In genomic region chr9:41190745-41191482, GRCm38 (mm10) we compare ENCODE assay signal across 8 mouse cellular contexts. TPM values are rescaled to one million over a fixed set of nuclear protein-coding genes. Genes with fewer than 3 reads are reported as not detected.
DNase-seq lines count a peak whose midpoint lies in the region; ATAC-seq and TF ChIP-seq lines count a peak whose summit lies in the region.

No protein-coding gene starts in this region.

- peak; percentile 50 for ATAC-seq in embryonic facial prominence, embryonic 11.5 days (replicated peaks; ENCODE audit: insufficient number of reproducible peaks, low FRiP score, low TSS enrichment, low read depth)
- ATAC-seq in kidney, embryonic 15.5 days (replicated peaks; ENCODE audit: low FRiP score), result 0 out of 2 replicates have a peak, but pooled peaks have one; percentile 32
- peak; percentile 72 for ATAC-seq in limb, embryonic 14.5 days (ENCODE audit: low FRiP score, low read depth)
- peak; percentile 77 for ATAC-seq in monocyte, adult 5-6 weeks (replicated peaks; ENCODE audit: insufficient number of reproducible peaks, low FRiP score, low TSS enrichment, poor library complexity, severe bottlenecking)

- H3K9me3 ChIP-seq in embryonic facial prominence, embryonic 11.5 days (replicated peaks; ENCODE audit: control insufficient read depth, low read length), result no peaks in the 10 kb centered on the region
- H3K9me3 ChIP-seq in kidney, embryonic 15.5 days (replicated peaks), result no peaks in the 10 kb centered on the region
- H3K9me3 ChIP-seq in limb, embryonic 14.5 days (ENCODE audit: control insufficient read depth, low read length), result no peaks in the 10 kb centered on the region

- H3K4me3 ChIP-seq in embryonic facial prominence, embryonic 11.5 days (ENCODE audit: low read depth, low read length), result no peak overlapping the region
- no peak overlapping the region for H3K4me3 ChIP-seq in kidney, embryonic 15.5 days (replicated peaks)
- no peak overlapping the region for H3K4me3 ChIP-seq in limb, embryonic 14.5 days (replicated peaks; ENCODE audit: low read length)

- no peaks in the 10 kb centered on the region for H3K27me3 ChIP-seq in embryonic facial prominence, embryonic 11.5 days (ENCODE audit: control insufficient read depth, insufficient read depth, low read length)
- no peaks in the 10 kb centered on the region; the same call in 1 of the 2 replicates for H3K27me3 ChIP-seq in kidney, embryonic 15.5 days
- H3K27me3 ChIP-seq in limb, embryonic 14.5 days (ENCODE audit: control insufficient read depth, insufficient read depth, low read length), result no peaks in the 10 kb centered on the region

- no peaks in the 10 kb centered on the region for H3K4me1 ChIP-seq in embryonic facial prominence, embryonic 11.5 days (ENCODE audit: control insufficient read depth, insufficient read depth, low read length)
- H3K4me1 ChIP-seq in kidney, embryonic 15.5 days, result peaks cover 15% of the 10 kb centered on the region
- no peaks in the 10 kb centered on the region for H3K4me1 ChIP-seq in limb, embryonic 14.5 days (ENCODE audit: control insufficient read depth, insufficient read depth, low read length)

- no peak overlapping the region for H3K4me2 ChIP-seq in embryonic facial prominence, embryonic 11.5 days (ENCODE audit: low read depth, low read length)
- H3K4me2 ChIP-seq in kidney, embryonic 15.5 days, result no peak overlapping the region
- H3K4me2 ChIP-seq in limb, embryonic 14.5 days (replicated peaks; ENCODE audit: low read depth, low read length, severe bottlenecking), result no peak overlapping the region

- WGBS in embryonic facial prominence, embryonic 11.5 days, result 25% methylated on average over 9 of the region's 9 CpGs
- 23% methylated on average over 9 of the region's 9 CpGs for WGBS in kidney, embryonic 15.5 days
- 18% methylated on average over 9 of the region's 9 CpGs for WGBS in limb, embryonic 14.5 days

- no peak overlapping the region for H3K27ac ChIP-seq in embryonic facial prominence, embryonic 11.5 days (replicated peaks; ENCODE audit: low read depth, low read length)
- no peak overlapping the region for H3K27ac ChIP-seq in kidney, embryonic 15.5 days
- H3K27ac ChIP-seq in limb, embryonic 14.5 days (replicated peaks; ENCODE audit: low read depth, low read length), result no peak overlapping the region

- TF ChIP-seq POLR2A in limb, embryonic 14.5 days (IDR thresholded peaks at IDR 0.05; ENCODE audit: borderline replicate concordance, extremely low read depth, insufficient read depth, insufficient read length), result peak; percentile 23; the same call in 1 of the 2 replicates

- peak; percentile 83 for DNase-seq in 416B (ENCODE audit: low read depth)
- DNase-seq in adrenal gland, postnatal 25 days, result peak; percentile 71
- DNase-seq in embryonic facial prominence, embryonic 11.5 days (ENCODE audit: low spot score), result peak; percentile 90
- peak; percentile 63 for DNase-seq in heart, adult 8-10 months (ENCODE audit: low spot score)
- DNase-seq in limb, embryonic 14.5 days (ENCODE audit: low spot score), result peak; percentile 82
- peak; percentile 68 to 89 for DNase-seq in spleen, postnatal 4 days (ENCODE audit: low spot score in 2 of 2)

- H3K36me3 ChIP-seq in embryonic facial prominence, embryonic 11.5 days (replicated peaks; ENCODE audit: control insufficient read depth, insufficient read depth, low read depth, low read length), result no peaks in the 10 kb centered on the region
- H3K36me3 ChIP-seq in kidney, embryonic 15.5 days, result no peaks in the 10 kb centered on the region
- no peaks in the 10 kb centered on the region for H3K36me3 ChIP-seq in limb, embryonic 14.5 days (ENCODE audit: control insufficient read depth, insufficient read depth, low read length)

- no peak overlapping the region for H3K9ac ChIP-seq in embryonic facial prominence, embryonic 11.5 days (replicated peaks; ENCODE audit: low read length)
- no peak overlapping the region for H3K9ac ChIP-seq in kidney, embryonic 15.5 days
- no peak overlapping the region for H3K9ac ChIP-seq in limb, embryonic 14.5 days (ENCODE audit: low read depth, low read length, severe bottlenecking)

RNA-seq across cellular contexts. Expression of gene Ubash3b, which starts 29.4 kb away (rescaled TPM):
- total RNA-seq in adrenal gland, postnatal 25 days (2021), result 1.2 and 2.1 TPM in 2 replicates
- 12.1 and 12.5 TPM in 2 replicates for polyA plus RNA-seq in embryonic facial prominence, embryonic 11.5 days (2014; fragmentation: Nextera tagmentation; extraction: Ambion mirVana)
- 1 to 10 TPM in 1 of 4 experiments, under 1 TPM in 3; 0.79 to 1.1 (median 0.97) TPM for total RNA-seq in heart, adult 8-10 months (2022)
- 8.1 and 8.7 TPM in 2 replicates for polyA plus RNA-seq in kidney, embryonic 15.5 days (2015; fragmentation: Nextera tagmentation; extraction: Ambion mirVana)
- 6.1 and 7.8 TPM in 2 replicates for polyA plus RNA-seq in limb, embryonic 14.5 days (2012; rRNA removed)
- 10.3 and 10.4 TPM in 2 replicates for polyA plus RNA-seq in limb, embryonic 14.5 days (2014; fragmentation: Nextera tagmentation; extraction: Ambion mirVana)
- total RNA-seq in monocyte, adult 5-6 weeks (2017), result 13.4 to 29.4 TPM (median 21.3 TPM) in 3 replicates
